Mouse (Mus musculus) heart, postnatal 10 days (tissue): ENCODE measurements around the gene Exo5. TPM values are rescaled to one million over a fixed set of nuclear protein-coding genes. Genes with fewer than 3 reads are reported as not detected.
A peak's percentile ranks its signal among the peaks of the same experiment; 100 is the strongest.

Experiments used
- DNase-seq, 2 experiments: peaks; one replicate each; pipeline ENCODE4 v3.0.0; 2021
- intact Hi-C: fragments of 180-260 bp; cut with DNase I; formaldehyde crosslinking; loops from one replicate; pipeline ENCODE4 v1.15.1; 2025
- total RNA-seq, 2 experiments: library from RNA; stranded (reverse); gene quantifications; 2 replicates each; pipeline ENCODE4 v1.2.3; 2021

Gene Exo5
- total RNA-seq: 1 to 10 TPM; 4.2 to 5.4 TPM

DNA sequence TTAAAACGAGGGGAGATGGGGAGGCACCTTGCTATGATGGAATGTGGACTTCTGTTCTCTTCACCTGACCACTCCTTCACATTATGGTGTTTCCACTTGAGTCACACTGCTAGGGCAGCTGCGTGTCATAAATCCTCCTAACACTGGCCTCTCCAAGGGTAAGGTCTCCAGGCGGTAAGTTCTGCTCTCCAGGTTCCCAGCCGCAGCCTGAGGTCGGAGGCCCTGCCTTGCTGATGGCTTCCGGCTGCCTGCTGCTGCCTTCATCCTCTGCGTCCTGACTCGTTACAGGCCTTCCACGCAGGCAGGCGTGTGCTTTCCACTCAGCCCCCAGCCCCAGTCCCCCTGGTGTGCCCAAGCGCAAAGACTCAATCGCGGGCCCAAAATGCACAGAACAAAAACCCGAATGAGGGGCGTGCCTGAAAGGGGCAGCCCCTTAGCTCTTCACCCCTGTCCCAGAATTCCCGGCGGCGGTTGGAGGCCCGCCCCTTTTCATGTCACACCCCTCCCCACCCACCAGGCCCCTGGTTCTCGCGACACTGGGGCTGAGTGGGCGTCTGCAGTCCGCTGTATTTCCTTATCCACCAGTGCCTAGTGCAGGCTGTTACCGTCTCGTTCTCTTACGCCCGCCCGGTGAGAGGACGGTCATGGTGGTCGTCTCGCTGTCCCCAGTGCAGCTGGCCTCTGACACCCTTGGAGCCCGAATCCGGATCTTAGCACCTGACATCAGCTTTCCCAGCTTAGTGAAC, at the start of gene Exo5:
Gene Exo5, minus strand, starts transcription at position 464 of the 746 bp plus-strand sequence.
- DNase-seq: peak; percentile 93 to 95
- intact Hi-C loops: loop anchor here (1.0 kb wide), 1 partner anchor 27 kb away; the partner anchor contains the start of gene Zfp69

DNA sequence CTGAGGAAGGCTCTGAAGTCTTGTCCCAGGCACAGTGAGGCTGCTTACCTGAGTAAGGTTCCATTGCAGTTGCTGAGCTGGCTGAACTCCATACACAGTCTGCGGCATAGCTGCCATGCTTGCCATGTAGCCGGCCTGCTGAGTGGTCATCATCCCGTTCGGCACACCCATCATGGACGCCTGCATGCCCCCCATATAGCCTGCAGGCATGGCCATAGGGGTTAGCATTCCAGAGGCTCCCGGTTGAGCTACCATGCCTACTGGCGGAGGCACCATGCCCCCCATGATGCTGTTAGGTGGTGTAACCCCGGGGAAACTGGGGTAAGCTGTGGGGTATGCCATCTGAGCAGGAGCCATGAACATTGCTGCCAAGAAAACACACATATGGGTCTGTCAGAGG, 47.0 kb upstream of the Exo5 start:
- intact Hi-C loops: no loop called here
- no peak for DNase-seq

DNA sequence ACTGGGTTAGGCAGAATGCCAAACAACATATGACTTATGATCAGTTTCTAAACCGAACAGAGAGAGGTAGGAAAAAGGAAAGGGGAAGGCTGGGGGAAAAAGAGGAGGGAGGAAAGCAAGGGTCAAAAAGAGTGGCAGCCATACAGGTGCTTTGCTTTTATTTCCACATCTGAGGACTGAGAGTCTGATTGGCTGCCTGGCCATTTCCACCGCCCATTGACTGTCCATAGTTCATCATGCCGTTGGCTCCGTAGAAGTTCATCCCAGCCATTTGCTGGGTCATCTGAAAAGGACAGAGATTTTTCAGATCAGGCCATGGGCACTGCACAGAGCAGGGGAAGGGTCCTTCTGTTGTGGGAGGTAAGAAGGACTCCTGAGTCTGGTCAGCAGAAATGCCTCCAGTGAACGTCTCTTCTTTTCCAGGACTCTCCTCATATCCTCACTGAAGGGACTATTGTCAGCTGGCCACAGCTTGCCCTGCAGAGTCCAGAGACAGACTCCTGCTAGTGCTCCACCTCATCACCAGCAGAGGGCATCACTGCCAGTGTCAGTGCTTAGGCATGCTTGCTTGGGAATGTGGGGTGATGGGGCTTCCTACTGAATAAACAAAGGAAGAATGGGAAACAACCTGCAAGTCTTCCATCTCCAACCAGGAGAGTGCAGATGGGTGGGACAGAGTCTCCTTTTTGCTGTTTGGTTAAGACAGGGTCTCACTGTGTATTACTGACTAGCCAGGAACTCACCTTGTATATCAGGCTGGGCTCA, 44.7 kb upstream of the Exo5 start:
- intact Hi-C loops: no loop called here
- DNase-seq: peak; percentile 29 to 40

DNA sequence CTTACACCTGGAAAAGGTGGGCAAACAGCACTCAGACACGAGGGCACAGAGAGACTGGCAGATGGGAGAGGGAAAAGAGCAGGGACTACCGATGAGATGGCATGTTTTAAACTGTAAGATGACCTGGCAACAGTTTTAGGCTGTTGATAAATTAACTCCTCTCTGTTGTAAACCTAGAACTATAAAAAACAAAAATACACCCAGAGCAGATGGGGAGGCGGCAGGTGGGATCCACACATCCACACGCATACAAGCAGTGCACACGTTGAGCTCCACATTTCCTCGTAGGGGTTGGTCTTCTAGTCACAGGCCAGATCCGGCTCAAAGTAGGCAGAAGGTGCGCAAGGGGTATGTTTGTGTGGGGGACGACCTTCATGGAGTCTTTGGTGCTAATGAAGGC, 43.7 kb upstream of the Exo5 start:
- no peak for DNase-seq
- intact Hi-C loops: no loop called here

DNA sequence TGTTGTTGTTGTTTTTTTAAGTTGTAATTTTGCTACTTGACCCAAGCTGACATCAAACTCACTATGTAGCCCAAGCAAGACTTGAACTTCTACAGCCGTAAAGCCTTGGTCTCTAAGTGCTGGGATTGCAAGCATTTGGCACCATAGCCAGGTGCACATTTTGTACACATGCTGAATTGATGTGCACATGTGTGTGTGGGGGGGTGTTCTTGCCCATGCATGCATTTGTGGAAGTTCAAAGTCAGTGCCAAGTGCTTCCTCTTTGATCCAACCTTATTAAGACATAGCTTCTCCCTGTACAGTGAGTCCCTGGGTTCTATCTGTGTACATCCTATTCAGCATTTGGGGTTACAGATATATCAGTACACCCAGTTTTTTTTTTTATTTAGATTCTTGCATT, 30.8 kb upstream of the Exo5 start:
- no peak for DNase-seq
- intact Hi-C loops: no loop called here

DNA sequence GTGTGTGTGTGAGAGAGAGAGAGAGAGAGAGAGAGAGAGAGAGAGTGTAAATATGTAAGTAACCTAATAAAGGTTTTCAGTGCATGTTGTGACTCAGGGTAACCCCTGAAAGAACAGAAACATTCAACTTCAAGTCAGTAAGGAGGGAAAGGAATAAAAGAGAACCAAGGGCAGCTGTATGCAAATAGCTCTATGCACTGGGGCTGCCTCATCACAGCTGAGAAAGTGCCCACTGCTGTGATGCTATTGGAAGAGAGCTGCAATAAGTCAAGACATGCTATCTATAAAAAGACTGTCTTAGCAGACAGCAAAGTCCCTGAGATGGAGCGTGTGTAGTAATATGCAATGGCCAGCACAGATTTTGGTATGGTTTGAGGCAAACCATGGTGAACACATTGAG, 28.9 kb upstream of the Exo5 start:
- DNase-seq: no peak
- intact Hi-C loops: no loop called here

DNA sequence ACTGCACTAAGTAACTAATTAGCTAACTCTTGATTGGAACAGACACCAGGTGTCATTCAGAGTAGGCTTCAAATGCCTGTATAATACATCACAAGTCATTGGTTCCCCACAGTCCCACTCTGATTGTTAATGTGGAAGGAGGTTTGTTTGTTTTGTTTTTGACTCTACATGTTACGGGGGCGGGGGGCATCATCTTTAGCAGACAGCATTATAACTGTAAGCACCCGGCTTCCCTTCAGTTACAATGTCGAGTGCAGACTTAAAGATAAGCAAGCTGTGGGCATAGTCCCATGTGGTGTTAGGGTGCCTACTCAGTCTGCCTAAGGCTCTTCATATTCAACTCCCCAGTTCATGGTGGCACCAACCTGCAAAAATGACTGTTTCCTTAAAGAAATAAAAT, 28.2 kb upstream of the Exo5 start:
- no peak for DNase-seq
- intact Hi-C loops: no loop called here

DNA sequence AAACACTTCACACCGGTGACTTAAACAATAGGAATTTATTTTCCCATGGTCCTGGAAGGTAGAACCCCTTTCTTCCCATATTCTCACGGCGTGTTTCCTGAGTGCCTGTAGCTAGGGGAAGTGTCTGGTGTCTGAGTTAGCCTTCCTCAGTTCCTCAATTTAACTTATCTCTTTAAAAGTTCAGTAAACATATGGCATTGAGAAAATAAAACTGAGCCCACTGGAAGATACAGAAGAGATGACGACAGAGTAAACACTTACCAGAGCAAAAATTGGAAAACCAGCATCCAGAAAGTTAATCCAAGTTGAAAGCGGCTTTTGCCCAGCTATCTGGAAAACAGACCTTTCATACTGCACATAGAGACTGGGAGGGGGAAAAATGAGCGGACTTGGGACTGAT, 27.3 kb upstream of the Exo5 start:
- intact Hi-C loops: no loop called here
- peak; percentile 18 to 38 for DNase-seq

DNA sequence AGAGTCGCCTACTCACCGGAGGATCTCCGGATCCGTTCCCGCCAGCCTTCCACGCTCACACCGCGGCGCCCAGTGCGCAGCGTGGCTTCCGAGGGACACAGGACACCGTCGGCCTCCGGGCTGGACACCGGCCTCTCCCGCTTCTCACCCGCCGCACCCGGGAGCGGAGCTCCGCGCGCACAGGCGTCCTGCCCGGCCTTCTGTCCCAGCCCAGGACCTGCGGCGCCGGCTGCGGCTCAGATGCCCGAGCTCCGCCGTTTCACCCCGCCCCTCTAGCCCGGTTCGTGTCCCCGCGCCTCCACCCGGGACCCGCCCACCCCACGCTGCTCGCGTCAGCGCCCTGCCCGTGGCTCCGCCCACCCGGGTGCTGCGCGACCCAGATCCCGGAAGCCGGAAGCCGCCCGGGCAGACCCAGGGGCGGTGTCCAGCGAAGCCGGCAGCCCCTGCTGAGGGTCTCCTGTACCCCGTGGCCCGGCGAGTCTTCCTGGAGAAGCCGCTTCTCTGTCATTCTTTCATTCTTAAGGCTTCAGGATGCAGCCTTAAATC, 26.7 kb upstream of the Exo5 start, which contains the start of gene Zfp69:
Gene Zfp69, minus strand, starts transcription at position 272 of the 546 bp plus-strand sequence.
- DNase-seq: peak; percentile 92 to 93
- intact Hi-C loops: loop anchor here (1.0 kb wide), 1 partner anchor 26 kb away; the partner anchor contains the start of gene Exo5

DNA sequence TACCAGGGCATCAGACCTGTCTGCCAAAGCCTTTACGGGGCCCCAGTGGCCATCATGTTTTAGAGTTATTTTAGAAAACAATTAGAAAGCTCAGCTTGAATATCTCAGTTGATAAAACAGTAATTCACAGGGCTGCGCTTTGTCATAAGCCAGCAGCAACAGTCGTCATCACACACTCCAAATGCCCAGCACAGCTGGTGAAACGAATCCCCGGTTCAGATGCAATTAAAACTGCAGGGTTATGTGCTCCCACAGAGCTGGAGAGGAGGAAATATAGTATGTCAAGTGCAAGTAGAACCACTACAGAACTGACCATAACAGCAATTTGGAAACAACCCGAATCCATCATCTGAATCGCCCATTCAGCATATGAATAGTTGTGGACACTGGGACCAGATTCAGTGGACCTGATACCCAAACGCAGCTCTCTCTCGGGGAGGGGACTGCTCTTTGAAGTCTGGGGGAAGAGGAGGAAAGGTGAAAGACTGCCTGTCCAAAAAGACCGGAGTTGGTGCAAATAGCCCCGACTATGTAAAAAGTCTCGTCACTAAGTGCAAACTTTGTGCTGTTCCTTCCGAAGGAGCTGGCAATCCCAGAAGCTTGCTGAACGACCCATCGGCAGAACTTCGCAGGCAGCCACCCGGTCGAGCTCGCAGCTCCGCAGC, 26.1 kb upstream of the Exo5 start:
- DNase-seq: no peak
- intact Hi-C loops: loop anchor here (1.0 kb wide), 1 partner anchor 26 kb away; the partner anchor contains the start of gene Exo5

DNA sequence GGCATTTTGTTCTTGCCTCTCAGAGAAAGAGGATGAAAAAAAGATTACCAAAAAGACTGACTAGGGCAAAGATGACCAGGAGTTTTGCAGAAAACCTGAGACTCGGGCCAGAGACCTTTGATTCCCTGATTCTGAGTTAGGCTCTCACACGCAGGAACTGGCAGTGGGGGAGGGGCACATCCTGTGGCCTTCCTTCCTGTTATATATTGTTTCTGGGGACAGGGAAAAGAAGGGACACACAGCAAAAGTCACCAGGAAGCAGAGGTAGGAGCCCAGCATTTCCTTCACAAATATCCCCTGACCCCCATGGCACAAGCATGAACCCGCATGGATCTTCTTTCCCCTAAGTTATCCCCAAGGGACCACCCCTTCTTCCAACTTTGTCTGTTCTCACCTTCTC, 24.1 kb upstream of the Exo5 start:
- intact Hi-C loops: no loop called here
- peak; percentile 37 to 57 for DNase-seq

DNA sequence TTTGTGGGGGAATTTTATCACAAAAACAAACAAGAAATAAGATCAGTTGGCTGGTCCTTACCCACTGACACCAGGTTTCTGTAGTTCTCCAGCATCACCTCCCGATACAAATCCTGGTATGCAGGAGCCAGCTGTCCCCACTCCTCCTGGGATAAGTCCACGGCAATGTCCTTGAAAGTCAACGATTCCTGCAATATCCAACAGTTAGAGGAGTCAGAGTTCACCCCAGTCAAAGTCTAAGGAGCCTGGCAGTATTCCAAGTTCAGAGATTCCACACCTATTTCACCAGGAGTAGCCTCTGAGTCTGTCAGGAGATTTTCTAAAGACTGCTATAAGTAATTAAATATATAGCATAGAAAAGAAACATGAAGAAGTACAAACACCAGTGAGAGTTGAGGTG, 10.2 kb upstream of the Exo5 start:
- intact Hi-C loops: no loop called here
- DNase-seq: no peak

DNA sequence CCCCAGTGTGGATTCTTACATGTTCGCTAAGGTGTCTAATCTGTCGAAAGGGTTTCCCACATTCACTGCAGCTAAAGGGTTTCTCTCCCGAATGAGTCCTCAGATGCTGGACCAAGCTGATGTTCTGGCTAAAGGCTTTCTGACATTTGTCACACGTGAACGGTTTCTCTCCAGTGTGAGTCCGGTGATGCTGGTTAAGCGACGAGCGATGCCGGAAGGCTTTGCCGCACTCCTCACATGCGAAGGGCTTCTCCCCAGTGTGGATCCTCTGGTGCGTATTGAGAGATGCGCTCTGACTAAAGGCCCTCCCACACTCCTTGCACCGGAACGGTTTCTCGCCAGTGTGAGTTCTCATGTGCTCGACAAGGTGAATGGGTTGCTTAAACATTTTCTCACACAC, 5.9 kb upstream of the Exo5 start:
- intact Hi-C loops: no loop called here
- no peak for DNase-seq

DNA sequence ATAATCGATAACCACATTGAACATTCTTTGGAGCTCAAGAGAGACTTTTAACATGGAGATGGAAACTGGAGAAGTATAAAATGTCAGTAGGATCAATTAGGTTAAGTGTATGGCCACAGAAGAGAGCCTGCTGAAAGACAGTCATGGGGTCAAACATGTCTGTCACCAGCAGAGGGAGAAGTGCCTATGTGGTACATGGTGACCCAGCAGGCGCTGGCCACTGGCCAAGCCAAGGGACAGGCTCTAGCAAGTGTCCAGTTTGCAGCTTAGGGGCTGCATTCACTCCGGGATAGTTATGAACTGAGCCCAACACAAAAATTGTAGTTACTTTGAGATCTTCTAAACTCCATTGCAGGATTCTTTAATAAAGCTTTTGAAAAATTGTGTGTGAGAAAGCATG, 3.9 kb upstream of the Exo5 start:
- DNase-seq: peak in 1 of 2 experiments; percentile 24
- intact Hi-C loops: no loop called here

DNA sequence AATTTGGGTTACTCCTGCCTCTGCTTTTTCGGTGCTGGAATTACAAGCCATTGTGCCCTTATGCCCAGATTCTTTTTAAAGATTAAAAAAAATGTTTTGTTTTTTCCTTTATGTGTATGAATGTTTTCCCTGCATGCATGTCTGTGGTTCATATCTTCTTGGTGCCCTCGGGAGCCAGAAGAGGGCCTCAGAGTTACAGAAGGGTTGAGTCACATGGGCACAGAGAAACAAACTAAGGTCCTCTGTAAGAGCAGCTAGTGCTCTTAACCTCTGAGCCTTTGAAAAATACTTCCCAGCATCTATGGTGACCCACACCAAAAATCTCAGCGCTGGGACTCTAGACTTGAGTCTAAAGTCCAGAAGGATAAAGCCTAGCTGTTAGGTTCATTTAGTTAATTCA, 569 bp upstream of the Exo5 start:
- DNase-seq: peak; percentile 36 to 48
- intact Hi-C loops: loop anchor here (1.0 kb wide), 1 partner anchor 26 kb away; the partner anchor contains the start of gene Zfp69

DNA sequence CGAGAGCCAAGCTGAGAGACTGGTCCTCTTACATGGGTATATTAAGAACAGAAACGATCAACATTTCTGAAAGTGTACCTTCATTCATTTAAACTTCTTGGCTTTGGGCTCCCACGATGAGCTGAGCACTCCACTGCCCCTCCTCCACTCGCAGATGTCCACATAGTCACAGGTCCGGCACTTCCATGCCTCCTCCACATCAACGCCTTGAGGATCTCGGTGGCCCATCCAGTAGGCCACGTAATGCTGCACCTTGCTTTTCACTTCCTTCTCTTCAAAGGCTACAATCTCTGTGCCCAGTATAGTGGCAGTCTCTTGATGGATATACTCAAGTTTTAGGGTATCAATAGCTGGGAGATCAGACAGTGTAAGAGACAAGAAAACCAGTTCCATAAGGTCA, 3.4 kb downstream of the Exo5 start:
- DNase-seq: no peak
- intact Hi-C loops: no loop called here

DNA sequence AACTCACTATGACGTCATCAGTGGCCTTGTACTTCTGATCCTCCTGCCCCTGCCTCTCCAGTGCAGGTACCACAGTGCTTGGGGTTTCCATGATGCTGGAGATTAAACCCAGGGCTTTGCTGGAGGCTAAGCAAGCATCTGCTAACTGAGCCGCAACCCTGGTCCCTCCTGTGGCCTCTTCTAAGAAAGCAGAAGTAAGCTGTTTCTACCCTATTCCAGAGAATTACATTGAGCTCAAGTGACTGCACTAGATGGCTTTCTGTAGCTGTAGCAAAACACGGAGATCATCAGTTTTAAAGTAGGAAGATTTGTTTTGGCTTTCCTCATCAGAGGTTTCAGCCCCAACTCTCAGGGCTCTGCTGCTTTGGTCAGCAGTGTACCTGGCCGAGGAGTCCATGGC, 10.3 kb downstream of the Exo5 start:
- intact Hi-C loops: loop anchor here (5.0 kb wide), 1 partner anchor 322 kb away; no protein-coding TSS in a partner anchor
- DNase-seq: no peak

DNA sequence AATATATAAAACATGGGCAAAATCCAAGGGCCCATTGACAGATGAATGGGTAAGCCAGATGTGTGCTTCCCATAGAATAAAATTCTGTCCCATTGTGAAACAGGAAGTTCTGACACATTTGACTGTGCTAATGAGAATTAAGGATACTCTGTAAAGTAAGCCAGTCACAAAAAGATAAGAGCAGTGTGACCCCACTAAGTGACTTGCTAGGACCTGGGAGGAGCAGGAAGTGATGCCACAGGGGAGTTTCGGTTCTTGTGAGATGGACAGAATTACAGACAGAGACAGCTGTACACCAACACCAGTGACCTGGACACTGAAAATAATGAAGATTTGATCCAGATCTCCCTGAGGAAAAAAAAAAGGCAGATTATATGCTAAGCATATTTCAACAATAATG, 11.0 kb downstream of the Exo5 start:
- no peak for DNase-seq
- intact Hi-C loops: loop anchor here (5.0 kb wide), 1 partner anchor 322 kb away; no protein-coding TSS in a partner anchor

DNA sequence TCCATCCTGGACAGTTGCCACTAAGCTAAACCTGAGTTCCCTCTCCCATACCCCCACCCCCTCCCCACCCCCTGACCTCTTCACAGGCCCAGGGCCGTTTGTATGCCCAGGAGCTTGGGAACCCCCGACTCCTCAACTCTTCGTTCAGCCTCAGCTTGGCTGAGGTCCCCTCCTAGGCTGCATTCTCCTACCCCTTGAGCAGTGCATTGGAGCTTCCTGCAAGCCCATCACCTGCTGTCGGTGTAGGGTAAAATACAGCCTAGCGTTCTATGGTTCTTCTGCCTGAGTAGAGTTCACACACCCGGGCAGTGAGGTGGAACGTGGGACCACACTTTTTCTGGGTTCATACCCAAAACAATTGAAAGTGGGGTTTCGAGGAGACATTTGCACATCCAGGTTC, 11.4 kb downstream of the Exo5 start:
- intact Hi-C loops: loop anchor here (5.0 kb wide), 1 partner anchor 321 kb away; no protein-coding TSS in a partner anchor
- DNase-seq: no peak

DNA sequence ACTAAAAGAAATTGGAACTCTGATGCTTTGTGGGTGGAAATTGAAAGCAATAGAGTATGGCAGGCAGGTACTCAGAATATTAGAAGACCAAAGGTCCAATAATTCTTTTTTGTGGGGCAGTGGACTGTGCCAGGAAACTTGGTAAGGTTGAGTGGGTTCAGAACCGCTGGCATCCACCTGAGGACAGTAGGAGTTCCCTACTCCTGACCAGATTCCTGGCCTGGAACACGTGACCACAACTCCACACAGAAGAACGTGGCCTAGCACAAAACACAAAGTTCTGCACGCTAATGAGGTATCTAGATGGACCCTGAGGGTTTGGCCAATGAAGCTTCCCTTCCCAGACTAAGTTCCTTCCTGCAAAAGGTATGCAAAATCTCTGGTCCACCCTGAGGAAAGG, 12.0 kb downstream of the Exo5 start:
- intact Hi-C loops: loop anchor here (5.0 kb wide), 1 partner anchor 321 kb away; no protein-coding TSS in a partner anchor
- no peak for DNase-seq

DNA sequence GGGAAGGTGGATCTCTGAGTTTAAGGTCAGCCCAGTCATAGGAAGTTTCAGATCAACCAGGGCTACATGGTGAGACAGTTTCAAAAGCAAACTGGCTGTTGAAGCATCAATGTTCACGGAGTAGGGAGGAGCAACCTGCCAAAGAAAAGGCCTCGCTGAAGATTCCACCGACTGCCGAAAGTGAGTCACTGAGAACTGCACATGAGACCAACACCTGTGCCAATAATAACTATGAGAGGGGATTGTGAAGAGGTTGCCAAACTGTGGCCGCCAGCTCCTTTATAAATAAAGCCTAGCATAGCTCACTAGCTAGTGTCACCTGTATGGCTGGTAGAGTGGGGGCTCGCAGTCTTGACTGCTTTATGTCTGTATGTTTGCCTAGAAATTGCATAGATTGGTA, 13.7 kb downstream of the Exo5 start:
- DNase-seq: peak; percentile 20 to 34
- intact Hi-C loops: loop anchor here (5.0 kb wide), 1 partner anchor 319 kb away; no protein-coding TSS in a partner anchor
